Mouse (Mus musculus): ENCODE results near the gene Eif5a2.
"Not testable (repeated sequence)": the region's sequence is repeated elsewhere in the genome, so short reads cannot be mapped to it uniquely, and the experiment has no call there.

Eif5a2 gene

GRCm38 (mm10) chr3:28780994-28781393 lies at the start of gene Eif5a2:
Eif5a2 (plus strand) TSS chr3:28781276.
- DNase-seq (ENCODE audit: low spot score) = peak; percentile 96

GRCm38 (mm10) chr3:28734712-28735111 lies 46.4 kb upstream of the Eif5a2 start:
- DNase-seq (ENCODE audit: low spot score) = no peak

DNA sequence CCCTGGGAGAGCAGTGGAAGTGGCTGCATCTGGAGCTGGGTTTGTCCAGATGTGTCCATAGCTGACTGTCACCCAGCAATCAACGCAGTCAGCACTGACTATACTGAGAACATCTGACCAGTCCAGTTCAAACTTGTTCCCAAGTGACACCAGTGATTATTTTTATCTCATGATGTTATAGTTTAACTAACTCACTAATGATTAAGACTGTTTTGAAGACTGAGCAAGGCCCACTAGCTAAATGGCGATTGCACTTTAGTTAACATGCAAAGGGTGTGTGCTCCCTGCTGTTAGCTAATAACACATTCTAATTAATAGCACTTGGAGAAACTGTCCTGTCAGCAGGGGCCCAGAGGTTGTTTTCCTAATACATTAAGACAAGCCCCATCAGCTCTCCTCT lies 44.1 kb upstream of the Eif5a2 start:
- DNase-seq (ENCODE audit: low spot score) = no peak

DNA sequence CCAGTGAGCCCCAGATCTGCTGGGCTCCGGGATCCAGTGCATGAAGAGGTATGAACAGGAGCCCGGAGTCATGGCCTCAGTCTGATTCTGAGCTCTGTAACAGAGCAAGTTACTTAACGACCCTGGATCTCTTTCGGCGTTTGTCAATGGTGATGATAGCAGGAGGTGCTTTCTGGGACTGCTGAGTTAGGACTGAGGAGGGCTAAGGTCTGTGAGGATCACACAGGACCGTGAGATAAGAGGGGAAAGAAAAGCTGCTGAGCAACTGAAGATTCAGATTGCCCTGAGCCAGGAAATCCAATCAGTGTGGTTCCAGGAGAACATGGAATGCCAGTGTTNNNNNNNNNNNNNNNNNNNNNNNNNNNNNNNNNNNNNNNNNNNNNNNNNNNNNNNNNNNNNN lies 40.7 kb upstream of the Eif5a2 start:
- no peak for DNase-seq (ENCODE audit: low spot score)

DNA sequence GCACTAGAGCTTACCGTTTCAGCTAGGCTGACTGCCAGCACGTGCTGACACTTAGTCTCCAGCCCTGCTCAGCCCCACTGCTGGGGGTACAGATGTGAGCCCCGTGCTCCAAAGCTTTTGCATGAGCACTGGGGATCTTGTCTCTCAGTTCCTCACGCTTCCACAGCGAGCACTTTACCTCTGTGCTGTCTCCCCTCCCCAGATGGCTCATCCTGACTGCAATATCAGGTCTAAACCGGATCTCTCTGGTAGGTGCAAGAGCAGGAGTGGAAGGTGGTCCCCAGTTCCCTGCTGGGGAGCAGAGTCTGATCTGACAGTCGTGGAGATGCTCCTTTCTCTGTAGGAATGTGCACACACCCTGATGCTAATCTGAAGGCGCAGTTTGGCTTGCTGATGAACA lies 37.8 kb upstream of the Eif5a2 start:
- no peak for DNase-seq (ENCODE audit: low spot score)

- peak; percentile 90 for DNase-seq (ENCODE audit: low spot score)
Observed at GRCm38 (mm10) chr3:28745835-28746483, 35.1 kb upstream of the Eif5a2 start.

- no peak for DNase-seq (ENCODE audit: low spot score)
Observed at GRCm38 (mm10) chr3:28748151-28748550, 32.9 kb upstream of the Eif5a2 start.

- no peak for DNase-seq (ENCODE audit: low spot score)
Observed at GRCm38 (mm10) chr3:28748956-28749355, 32.1 kb upstream of the Eif5a2 start.

GRCm38 (mm10) chr3:28755477-28755876 lies 25.6 kb upstream of the Eif5a2 start:
- DNase-seq (ENCODE audit: low spot score) = no peak

- DNase-seq (ENCODE audit: low spot score) = no peak
Observed at GRCm38 (mm10) chr3:28761225-28761789, 19.8 kb upstream of the Eif5a2 start.

DNA sequence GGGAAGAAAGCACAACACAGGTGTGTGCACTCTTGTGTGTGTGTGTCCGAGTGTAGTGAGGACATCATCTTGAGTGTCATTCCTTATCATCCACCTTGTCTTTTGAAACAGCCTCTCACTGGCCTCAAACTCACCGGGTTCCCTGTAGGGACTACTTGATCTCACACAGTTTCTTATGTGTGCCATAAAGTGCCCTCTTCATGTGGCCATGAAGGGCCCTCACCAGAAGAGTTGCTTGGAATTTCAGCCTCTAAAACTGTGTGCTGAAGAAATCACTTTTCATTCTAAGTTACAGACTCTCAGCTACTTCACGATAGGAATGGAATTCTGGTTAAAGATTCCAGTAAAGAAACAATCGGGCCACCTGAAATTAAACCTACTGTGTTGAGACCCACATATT lies 14.1 kb upstream of the Eif5a2 start:
- DNase-seq (ENCODE audit: low spot score) = no peak

DNA sequence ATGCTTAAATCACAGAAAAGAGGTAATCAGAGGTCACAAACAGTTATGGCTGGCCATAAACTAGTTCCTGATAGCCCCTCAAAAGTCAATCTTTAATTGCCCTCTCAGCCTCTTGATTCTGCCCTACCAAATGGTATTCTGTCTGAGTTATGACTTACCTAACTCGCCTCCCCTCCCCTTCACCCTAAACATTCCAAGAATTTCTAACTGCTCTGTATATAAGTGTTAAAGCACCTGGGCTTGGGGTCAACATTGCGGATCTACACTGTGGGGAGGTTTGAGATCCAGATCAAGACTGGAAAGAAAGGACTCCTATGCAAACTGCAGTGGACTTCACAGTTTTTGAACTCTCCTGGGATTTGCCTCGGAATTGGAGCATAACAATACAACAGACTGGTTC lies 12.9 kb upstream of the Eif5a2 start:
- no peak for DNase-seq (ENCODE audit: low spot score)

- DNase-seq (ENCODE audit: low spot score) = not testable (repeated sequence)
Observed at GRCm38 (mm10) chr3:28772919-28773318, 8.2 kb upstream of the Eif5a2 start.

DNA sequence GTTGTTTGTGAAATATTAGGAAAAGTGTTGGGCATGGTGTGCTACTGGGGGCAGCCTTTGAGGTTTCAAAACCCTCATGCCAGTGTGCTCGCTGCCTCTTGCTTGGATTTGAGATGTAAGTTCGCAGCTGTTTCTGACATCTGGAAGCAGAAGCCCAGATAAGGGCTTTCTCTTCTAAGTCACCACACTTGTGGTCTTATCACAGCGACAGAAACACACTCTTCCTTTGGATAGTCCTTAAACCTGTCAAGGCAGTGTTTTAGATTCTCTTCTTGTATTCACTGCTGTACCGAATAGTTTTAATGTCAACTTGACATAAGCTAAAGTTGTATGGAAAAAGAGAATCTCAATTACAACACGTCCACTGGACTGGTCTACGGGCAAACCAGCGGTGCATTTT lies 5.7 kb upstream of the Eif5a2 start:
- DNase-seq (ENCODE audit: low spot score) = no peak

DNA sequence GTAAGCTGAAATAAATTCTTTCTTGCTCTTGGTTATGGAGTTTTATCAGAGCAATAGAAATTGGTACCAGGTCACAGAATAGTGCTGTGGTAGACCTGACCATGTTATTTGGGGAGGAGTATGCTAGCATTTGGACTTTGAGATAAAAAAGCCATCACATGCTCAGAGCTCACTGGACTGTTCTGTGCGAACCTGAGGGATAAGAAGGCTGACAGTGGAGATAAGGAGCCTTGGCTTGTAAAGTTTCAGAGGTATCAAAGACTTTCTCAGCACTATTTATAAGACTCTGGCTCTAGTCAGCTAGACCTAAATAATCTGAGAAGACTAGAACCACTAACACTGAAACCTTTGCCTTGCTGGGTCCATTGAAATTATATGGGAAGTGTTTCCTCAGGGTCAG lies 5.1 kb upstream of the Eif5a2 start:
- no peak for DNase-seq (ENCODE audit: low spot score)

GRCm38 (mm10) chr3:28776491-28776890 lies 4.6 kb upstream of the Eif5a2 start:
- no peak for DNase-seq (ENCODE audit: low spot score)

GRCm38 (mm10) chr3:28780511-28780910 lies 565 bp upstream of the Eif5a2 start:
- DNase-seq (ENCODE audit: low spot score) = no peak

DNA sequence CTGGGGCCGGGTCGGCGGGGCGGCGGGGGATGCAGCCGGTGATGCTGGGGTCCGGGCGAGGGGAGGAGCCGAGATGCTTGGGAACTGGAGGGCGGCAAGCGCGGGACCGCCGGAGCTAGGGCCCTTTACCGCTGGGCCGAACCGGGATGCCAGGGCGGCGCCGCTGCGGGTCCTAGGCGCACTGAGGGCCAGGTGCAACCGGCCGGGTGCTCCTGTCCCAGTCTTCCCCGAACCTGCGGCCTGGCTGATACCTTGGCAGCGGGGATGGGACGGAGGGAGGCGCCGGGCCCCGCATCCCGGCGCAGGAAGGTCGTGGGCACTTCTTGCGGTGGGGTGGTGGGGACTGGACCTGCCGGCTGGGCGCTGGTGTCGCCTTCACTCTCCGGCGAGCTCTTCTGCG lies 346 bp downstream of the Eif5a2 start:
- no peak for DNase-seq (ENCODE audit: low spot score)

DNA sequence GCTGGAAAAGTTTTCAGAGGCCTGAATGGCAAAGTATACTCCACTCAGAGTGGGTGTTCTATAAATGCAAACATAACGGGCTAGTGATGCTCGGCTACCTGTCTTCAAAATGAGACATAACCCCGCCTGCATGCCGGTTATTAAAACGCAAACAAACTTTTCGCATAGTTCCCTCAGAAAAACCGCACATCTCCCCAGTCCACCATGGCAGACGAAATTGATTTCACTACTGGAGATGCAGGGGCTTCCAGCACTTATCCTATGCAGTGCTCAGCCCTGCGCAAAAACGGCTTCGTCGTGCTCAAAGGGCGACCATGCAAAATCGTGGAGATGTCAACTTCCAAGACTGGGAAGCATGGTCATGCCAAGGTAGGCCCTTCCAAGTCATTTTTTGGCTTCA lies 772 bp downstream of the Eif5a2 start:
- DNase-seq (ENCODE audit: low spot score) = peak; percentile 23

- no peak for DNase-seq (ENCODE audit: low spot score)
Observed at GRCm38 (mm10) chr3:28784176-28784575, 3.1 kb downstream of the Eif5a2 start.

DNA sequence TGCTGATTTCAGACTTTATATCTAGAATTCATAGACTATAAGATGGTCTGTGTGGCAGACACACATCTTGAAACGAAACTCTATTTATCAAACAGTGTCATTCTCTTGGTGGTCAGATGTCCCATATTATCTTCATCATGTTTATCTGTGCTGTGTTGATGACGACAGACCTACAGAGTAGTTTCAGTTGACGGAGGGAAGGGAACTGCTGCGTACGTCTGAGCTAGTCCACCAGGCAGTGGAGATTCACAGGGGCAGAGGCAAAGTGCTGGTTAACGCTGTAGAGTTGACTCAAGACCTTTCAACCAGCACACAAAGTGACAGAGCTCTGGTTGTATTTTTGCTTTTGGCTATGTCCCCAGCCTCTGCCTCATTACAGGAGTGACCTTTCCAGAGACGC lies 13.8 kb downstream of the Eif5a2 start:
- no peak for DNase-seq (ENCODE audit: low spot score)

DNA sequence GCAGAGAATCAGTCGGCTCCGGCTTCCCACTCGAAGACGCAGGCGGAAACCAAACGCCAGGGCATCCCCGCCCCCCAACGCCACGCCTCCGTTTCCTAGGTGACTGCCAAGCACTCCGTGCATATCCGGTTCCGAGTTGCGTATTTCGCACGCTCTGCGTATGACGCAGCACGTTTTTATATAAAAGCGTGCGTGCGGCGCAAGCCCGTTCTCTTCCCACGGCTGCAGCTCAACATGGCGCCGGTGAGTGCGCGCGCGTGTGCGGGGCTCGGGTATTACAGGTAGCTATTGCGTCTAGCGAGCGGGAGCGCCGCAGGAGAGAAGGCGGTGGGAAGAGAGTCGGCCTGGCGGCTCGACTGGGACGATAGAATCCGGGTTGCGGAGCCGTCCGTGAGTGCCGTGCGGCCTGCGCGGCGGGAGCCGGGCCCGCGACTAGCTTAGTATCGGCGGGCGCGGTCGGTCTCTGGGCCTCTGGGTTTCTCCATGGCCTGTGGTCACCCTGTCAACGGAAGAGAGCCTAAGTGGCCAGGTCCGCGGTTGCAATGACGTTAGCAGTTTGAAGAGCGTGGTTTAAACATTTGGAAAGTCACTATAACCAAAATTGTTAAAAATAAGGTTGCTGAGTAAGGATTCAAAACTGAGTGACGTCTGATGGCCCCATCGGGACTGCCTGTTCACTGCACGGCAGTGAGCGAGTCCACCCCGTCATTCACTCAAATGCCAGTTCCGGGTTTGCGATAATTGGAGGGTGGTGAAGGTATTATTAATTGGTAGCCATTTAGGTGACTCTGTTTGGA lies 24.4 kb downstream of the Eif5a2 start, which contains the start of gene Rpl22l1:
Rpl22l1 (plus strand) TSS at position 136 of the 797 bp plus-strand sequence.
- DNase-seq (ENCODE audit: low spot score) = peak; percentile 99

DNA sequence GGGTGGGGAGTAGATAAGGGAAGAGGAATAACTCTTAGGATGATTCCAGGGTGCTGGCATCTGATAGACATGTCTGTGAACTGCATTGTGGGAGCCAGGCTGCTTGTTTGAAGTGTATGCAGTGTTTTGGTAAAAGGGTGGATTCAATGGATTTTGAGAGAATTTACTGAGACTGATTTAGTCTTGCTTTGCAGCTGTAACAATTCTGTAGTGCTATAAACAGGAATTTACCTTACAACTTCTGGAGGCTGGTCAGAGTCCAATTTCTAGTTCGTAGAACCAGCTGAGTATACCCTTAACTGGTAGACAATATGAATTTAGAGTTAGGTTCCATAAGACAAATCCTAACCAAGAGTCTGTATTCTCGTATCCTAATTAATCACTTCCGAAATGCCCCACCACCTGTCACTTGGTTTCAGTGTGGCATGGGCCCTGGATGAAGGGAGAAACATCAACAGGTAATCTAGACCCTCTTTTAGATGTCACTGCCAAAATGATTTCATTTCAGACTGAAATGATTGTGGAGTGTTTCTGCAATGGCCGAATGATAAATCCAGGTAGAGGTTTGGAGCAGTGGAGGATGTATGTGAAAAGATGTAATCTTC lies 27.1 kb downstream of the Eif5a2 start:
- no peak for DNase-seq (ENCODE audit: low spot score)

All from embryo, embryonic 10 days (tissue).